Mouse (Mus musculus): Measurements from ENCODE around the gene Sgip1.

- TF ChIP-seq EP300 (IDR thresholded peaks at IDR 0.05; ENCODE audit: low read depth) = no peak
- TF ChIP-seq CTCF (IDR thresholded peaks at IDR 0.05; ENCODE audit: low read depth) = no peak
Measured at GRCm38 (mm10) chr4:102774549-102774948, 33.5 kb downstream of the Sgip1 start.

Data from heart, postnatal 0 days (tissue).